Mouse (Mus musculus): ENCODE results near the gene Tmem237.

DNA sequence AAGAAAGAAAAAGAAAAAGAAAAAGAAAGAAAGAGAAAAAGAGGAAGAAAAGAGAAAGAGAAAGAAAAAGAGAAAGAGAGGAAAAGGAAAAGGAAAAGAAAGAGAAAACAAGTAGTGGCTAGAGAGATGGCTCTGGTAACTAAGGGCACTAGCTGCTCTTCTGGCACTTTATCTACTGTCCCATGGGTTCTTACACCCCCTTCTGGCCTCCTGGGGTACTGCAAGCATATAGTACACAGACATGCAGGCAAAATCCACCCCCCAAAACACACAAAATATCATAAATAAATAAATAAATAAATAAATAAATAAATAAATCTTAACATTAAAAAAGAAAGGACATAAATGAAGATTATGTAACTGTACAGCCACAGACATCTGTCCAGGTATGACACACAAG lies 22.6 kb upstream of the Tmem237 start:
- TF ChIP-seq CTCF (conservative IDR thresholded peaks at IDR 0.05; ENCODE audit: insufficient read depth, insufficient read length, low read depth, low read length): peak; percentile 76
- TF ChIP-seq POLR2A (IDR thresholded peaks at IDR 0.05; ENCODE audit: low read depth, low read length): no peak

Measured in kidney, adult 2 months (tissue).